Mouse (Mus musculus) macrophage (primary cell): ENCODE results near the gene Dock2. TPM values are rescaled to one million over a fixed set of nuclear protein-coding genes. Genes with fewer than 3 reads are reported as not detected.

Source experiments
- H3K27ac ChIP-seq: fragments of 350-480 bp; formaldehyde crosslinking; 2 replicates; pipeline ENCODE4 v1.9.0; 2021
- H3K36me3 ChIP-seq: fragments of 350-480 bp; formaldehyde crosslinking; 2 replicates; pipeline ENCODE4 v1.9.0; 2021; ENCODE audit errors: inconsistent target
- H3K4me3 ChIP-seq: fragments of 350-480 bp; formaldehyde crosslinking; 2 replicates; pipeline ENCODE4 v1.9.0; 2021; ENCODE audit errors: inconsistent target
- H3K79me2 ChIP-seq: fragments of 350-480 bp; formaldehyde crosslinking; 2 replicates; pipeline ENCODE4 v1.9.0; 2021; ENCODE audit errors: inconsistent target
- WGBS: methylation state at CpG from one replicate; pipeline ENCODE4 v1.1.7; 2026; ENCODE audit warnings: inconsistent platforms; ENCODE audit not compliant: missing documents; 5-methylcytosine and 5-hydroxymethylcytosine counted together
- polyA plus RNA-seq: library from polyadenylated mRNA; stranded (reverse); fragments of 250-400 nt; gene quantifications from 3 replicates; pipeline ENCODE4 v1.2.4, GENCODE M21; 2018; ENCODE audit warnings: inconsistent platforms

Gene Dock2
- polyA plus RNA-seq, 1 experiment from 2014 or later = 157 TPM

DNA sequence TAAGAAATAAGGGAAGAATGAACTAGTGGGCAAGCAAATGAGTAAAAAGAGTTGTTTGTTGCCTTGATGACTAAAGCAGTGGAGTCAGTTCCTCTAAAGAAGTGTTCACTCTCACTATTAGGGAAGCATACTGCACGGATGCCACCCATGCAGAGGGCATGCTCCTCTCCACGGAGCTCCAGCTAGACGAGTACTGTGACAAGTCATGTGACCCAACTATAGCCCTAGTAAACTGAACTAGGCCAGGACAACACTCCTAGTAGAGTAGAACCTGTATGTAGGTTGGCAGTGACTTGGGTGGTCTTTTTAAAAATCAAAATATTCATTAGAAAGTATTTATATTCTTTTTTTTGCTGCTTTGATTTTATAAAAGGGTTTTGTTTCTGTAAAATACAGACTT, 5.3 kb downstream of the Dock2 start:
- 0% methylated on average over 3 of the region's 3 CpGs for WGBS
- Histone ChIP-seq H3K27ac (peak overlapping the region; percentile 77), H3K4me3 (no peak overlapping the region), H3K79me2 (peaks cover 98% of the 10 kb centered on the region), H3K36me3 (no peaks in the 10 kb centered on the region)

DNA sequence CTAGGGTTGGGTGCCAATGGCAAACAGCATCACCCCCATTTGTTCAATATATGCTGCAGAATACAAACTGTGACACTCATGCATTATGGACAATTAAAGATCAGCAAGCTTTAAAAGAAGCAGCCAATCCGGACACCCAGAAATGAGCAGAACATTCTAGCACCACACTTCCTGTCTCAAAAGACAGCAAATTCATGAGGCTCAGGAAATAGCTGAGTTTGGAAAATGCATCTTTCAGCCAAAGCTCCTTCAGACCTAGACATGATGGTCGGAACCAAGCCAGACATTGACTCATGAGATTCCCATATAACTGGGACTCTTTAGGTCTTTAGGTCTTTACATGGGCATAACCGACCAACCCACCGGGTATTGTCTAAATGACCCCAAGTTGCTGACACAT, 6.2 kb downstream of the Dock2 start:
- WGBS = 89% methylated on average over 4 of the region's 4 CpGs
- no peak overlapping the region for H3K4me3 ChIP-seq
- H3K79me2 ChIP-seq = peaks cover 98% of the 10 kb centered on the region
- H3K36me3 ChIP-seq = no peaks in the 10 kb centered on the region
- peak overlapping the region; percentile 77 for H3K27ac ChIP-seq

DNA sequence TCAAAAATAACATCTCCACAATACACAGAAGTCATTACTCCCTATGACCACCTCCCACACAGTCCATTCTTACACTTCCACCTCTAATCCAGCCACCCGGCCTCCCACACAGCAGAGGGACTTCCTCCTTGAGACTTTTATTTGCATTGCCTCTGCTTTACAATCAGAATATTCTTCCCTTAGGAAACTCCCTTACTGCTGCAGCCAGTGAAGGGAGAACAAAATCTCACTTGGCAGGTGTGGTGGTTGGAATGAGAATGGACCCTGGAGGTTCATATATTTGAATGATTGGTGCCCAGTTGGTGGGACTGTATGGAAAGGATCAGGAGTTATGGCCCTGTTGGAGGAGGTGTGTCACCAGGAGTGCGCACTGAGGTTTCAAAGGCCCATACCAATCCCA, 7.6 kb downstream of the Dock2 start:
- peak overlapping the region; percentile 36 for H3K27ac ChIP-seq
- no peaks in the 10 kb centered on the region for H3K36me3 ChIP-seq
- 44% methylated on average over 2 of the region's 2 CpGs for WGBS
- H3K79me2 ChIP-seq = peaks cover 96% of the 10 kb centered on the region
- no peak overlapping the region for H3K4me3 ChIP-seq

DNA sequence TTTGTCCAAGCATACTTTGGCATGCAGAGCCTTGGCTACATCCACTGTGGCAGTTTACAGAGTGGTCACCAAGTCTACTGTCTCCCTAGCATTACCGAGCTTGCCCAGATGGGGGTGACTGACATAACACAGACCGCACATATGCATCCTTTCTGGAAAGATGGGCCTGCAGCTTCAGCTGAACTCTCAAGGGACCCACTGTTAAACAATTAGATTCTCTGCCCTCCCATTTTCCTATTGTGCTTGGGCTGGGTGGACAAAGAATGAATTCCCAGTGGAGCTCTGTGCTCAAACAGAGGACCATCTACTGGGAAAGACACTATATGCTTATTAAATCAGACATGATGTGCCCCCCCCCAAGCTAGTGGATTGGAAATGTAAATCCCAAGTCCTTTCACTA, 9.1 kb downstream of the Dock2 start:
- Histone ChIP-seq H3K4me3 (no peak overlapping the region), H3K36me3 (no peaks in the 10 kb centered on the region), H3K27ac (no peak overlapping the region), H3K79me2 (peaks cover 96% of the 10 kb centered on the region)
- WGBS = 73% methylated on average over 2 of the region's 2 CpGs

DNA sequence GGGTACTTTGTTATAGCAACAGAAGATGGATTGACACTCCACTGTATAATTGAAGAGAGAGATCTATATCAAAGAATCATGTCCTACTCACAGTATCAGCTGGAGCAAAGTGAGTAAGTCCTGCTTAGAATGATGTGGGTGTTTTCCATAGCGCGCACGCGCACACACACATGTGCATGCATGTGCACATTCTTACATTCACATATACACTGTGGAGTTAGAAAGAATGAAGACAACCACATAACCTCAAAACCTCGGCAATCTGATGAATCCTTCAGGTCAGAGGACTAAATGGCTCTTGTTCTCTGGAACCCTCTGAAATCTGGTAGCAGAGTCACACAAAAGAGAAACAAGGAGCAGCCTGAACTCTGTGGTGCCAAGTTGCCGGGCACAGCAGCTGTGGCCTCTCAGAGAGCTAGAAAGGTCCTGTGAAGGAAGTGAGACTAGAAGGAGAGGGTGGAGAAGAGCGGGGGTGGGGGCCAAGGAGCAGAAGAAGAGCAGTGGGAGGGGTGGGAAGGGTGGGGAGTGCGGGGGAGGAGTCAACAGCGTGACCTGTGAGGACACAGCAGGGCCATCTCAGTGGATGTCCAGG, 10.3 kb downstream of the Dock2 start:
- peaks cover 96% of the 10 kb centered on the region for H3K79me2 ChIP-seq
- WGBS = 51% methylated on average over 9 of the region's 9 CpGs
- H3K36me3 ChIP-seq = peaks cover 3% of the 10 kb centered on the region; the same call in 1 of the 2 replicates
- H3K4me3 ChIP-seq = no peak overlapping the region
- peak overlapping the region; percentile 92 for H3K27ac ChIP-seq

DNA sequence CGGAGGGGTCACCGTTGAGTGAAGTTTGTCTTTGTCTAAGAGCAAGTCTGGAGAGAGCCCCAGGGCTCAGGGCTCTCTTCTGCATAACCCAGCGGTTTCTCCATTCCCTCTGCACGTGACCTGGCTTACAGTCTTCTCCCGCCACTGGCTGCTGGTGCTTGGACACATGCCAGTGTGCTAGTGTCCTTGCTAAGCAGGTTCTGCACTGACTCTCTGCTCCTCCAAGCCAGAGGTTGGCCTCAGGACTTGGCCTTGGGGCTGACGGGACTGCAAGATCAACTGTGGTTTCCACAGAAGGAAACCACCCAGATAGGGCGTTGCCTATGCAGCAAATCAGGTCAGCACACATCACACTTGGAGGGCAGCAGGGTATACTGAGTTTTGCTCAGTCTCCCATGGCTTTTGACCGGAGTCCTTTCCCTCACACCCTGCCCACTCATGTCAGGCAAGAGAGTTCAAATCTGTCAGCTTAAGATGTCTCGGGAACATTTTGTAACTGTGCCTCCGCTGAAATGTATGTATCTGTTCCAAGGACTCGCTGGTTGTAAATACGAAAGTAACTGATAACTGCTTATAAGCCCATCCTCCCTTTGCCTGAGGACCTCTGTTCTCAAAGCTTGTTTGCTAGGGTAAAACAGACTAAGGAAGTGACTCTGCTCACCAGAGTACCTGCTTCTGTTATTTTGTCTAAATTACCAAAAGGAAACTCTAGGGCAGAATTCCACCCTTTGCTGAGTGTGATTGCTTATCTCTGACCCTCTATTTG, 12.3 kb downstream of the Dock2 start:
- 7% methylated on average over 12 of the region's 12 CpGs for WGBS
- peak overlapping the region; percentile 92 for H3K27ac ChIP-seq
- H3K36me3 ChIP-seq = peaks cover 4% of the 10 kb centered on the region; the same call in 1 of the 2 replicates
- H3K79me2 ChIP-seq = peaks cover 99% of the 10 kb centered on the region
- H3K4me3 ChIP-seq = no peak overlapping the region

DNA sequence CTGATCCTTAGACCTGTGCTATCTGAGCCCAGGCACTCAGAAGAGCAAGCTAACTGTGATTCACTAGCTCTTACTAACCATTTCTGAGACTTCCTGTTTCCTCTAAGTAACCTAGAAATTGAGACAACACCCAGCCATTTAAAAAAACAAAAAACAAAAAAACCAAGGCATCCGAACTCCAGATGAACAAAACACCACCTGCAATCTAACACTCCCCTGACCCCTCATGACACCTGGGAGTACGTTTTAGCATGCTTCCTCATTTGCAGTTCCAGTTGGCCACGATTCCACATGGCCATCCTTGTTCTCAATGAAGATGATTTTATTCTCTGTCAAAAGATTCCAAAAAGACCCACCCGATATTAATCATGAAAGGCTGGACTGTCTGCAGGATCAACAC, 13.0 kb downstream of the Dock2 start:
- Histone ChIP-seq H3K36me3 (peaks cover 4% of the 10 kb centered on the region; the same call in 1 of the 2 replicates), H3K4me3 (no peak overlapping the region), H3K27ac (peak overlapping the region; percentile 92), H3K79me2 (peaks cover 99% of the 10 kb centered on the region)
- WGBS = 7% methylated on average over 4 of the region's 4 CpGs

DNA sequence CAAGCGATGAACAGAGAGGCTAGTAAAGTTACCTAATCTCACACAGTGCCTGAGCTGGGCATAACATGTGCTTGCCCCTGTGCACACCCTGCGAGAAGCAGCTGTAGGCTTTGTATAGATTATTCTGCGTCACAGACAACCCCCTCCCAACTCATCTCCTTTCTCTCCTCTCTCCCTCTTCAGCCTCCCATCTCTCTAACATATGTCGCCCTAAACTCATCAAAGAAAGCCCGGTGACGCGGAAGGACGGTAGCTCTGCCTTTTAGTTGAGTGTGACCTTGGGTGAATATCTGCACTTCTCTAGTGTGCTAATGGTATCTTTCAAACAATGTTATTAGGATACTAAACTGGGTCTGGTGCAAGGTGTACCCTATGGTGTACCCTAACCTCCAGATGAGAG, 13.7 kb downstream of the Dock2 start:
- Histone ChIP-seq H3K27ac (peak overlapping the region; percentile 92), H3K4me3 (no peak overlapping the region), H3K36me3 (peaks cover 4% of the 10 kb centered on the region; the same call in 1 of the 2 replicates), H3K79me2 (peaks cover 99% of the 10 kb centered on the region)
- 97% methylated on average over 8 of the region's 8 CpGs for WGBS

DNA sequence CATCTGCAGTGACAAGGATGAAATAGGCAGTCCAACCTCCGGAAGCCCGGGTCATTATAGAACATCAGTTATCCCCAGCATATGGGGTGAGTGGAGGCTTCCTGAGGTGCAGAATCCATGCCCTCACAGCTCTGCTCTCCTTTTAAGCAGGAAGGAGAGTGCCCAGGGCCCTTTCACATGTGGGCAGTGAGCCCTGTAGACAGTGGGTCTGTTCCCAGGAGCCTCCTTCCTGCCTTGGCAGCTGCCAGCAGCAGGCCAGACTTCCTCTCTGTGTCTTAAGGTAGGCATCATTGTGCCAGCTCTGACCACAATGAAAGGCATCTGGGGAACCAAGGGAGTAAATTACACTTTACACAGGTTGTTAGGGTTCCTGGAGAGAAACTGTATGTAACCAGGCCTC, 14.3 kb downstream of the Dock2 start:
- peaks cover 4% of the 10 kb centered on the region; the same call in 1 of the 2 replicates for H3K36me3 ChIP-seq
- 43% methylated on average over 2 of the region's 2 CpGs for WGBS

DNA sequence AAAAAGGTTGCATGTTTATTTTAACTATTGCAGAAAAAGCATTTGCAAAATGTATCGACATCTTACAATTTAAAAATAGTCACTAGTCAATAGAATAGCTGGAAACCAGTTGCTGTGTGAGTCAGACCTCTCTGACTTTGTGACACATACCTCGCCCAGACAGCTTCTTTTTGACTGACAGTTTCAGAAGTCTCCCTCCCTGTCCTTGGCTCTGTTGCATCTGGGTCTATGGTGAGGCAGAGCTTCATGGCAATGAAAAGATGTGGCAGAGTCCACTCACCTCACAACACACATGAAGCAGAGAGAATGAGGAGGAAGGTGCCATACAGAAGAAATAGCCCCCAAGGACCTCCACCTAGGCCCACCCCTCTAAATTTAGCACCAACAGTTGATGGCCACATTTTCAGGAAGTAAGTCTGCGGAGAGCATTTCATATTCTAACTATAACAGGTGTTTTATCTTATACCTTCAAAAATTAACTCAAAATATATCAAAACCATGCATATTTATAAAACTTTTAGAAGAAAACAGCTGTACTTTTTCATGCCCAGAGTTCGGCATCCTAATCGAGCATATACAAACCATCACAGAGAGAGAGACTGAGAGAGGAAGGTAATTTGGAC, 19.8 kb downstream of the Dock2 start:
- 44% methylated on average over 5 of the region's 5 CpGs for WGBS
- Histone ChIP-seq H3K36me3 (peaks cover 12% of the 10 kb centered on the region; the same call in 1 of the 2 replicates), H3K27ac (no peak overlapping the region), H3K4me3 (no peak overlapping the region), H3K79me2 (peaks cover 100% of the 10 kb centered on the region)

More for the DNA sequence above, 14.3 kb downstream of the Dock2 start:
- peak overlapping the region; percentile 12; the same call in 1 of the 2 replicates for H3K27ac ChIP-seq
- H3K4me3 ChIP-seq = no peak overlapping the region
- H3K79me2 ChIP-seq = peaks cover 99% of the 10 kb centered on the region

DNA sequence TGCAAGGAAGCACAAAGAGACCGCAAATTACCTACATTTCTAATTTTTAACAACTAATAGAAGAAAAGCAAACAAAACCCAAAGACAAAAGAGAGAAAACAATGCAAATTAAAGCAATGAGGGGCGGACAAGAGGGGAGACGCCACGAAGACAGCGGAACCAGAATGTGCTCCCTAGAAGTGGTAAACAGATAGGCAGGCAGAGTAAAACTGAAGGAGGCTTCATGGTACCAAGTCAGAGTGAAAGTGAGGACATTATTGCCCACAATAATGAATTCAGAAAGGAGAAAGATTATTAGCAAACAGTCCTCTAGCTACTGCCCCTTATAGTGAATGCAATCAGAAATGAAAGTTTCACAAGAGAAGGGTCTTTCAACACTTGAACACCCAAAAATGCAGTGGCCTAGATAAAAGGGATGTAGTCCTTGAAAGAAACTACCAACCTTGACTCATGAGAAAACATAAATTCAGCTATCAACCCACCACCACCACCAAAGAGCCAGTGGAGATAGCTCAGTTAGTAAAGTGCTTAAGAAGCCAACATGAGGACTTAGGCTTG, 21.0 kb downstream of the Dock2 start:
- no peak overlapping the region for H3K4me3 ChIP-seq
- WGBS = 87% methylated on average over 5 of the region's 5 CpGs
- no peak overlapping the region for H3K27ac ChIP-seq
- H3K79me2 ChIP-seq = peaks cover 100% of the 10 kb centered on the region
- peaks cover 12% of the 10 kb centered on the region; the same call in 1 of the 2 replicates for H3K36me3 ChIP-seq

DNA sequence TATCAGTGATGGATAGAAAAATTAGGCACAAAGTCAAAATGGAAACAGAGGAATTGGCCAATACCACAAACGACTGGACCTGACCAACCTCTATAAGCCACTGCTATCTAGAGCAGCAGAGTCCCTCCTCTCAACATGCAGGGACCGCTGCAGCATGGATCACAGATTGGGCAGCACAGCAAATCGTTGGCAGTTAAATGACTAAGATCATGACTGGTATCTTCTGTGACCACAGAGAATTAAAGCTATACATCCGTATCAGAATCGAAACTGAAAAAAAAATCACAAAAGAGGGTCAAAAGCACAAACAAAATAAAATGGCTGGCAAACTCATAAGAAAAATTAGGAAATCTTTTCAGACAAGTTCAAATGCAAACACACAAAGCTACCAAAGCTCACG, 21.6 kb downstream of the Dock2 start:
- H3K4me3 ChIP-seq = no peak overlapping the region
- no peak overlapping the region for H3K27ac ChIP-seq
- WGBS = 51% methylated on average over 6 of the region's 6 CpGs
- peaks cover 13% of the 10 kb centered on the region; the same call in 1 of the 2 replicates for H3K36me3 ChIP-seq
- H3K79me2 ChIP-seq = peaks cover 100% of the 10 kb centered on the region

DNA sequence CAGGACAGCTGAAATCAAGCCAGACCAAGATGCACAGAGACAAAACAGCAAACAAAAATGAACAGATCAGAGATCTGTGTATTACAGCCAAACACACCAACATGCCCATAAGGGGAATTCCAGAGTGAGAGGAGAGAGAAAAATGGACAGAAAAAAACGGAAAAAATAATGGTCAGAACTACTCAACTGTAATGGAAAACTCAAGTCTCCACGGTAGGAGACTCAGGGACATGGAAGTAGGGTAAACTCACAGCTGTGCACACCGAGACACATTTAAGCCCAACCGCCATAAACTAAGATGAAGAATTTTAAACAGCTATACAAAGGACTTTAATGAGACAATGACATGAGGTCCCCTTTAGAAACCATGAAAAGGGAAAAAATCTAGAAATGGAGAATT, 24.1 kb downstream of the Dock2 start:
- H3K4me3 ChIP-seq = no peak overlapping the region
- peaks cover 38% of the 10 kb centered on the region; the same call in 1 of the 2 replicates for H3K36me3 ChIP-seq
- WGBS = 92% methylated on average over 4 of the region's 4 CpGs
- peaks cover 100% of the 10 kb centered on the region for H3K79me2 ChIP-seq
- no peak overlapping the region for H3K27ac ChIP-seq

DNA sequence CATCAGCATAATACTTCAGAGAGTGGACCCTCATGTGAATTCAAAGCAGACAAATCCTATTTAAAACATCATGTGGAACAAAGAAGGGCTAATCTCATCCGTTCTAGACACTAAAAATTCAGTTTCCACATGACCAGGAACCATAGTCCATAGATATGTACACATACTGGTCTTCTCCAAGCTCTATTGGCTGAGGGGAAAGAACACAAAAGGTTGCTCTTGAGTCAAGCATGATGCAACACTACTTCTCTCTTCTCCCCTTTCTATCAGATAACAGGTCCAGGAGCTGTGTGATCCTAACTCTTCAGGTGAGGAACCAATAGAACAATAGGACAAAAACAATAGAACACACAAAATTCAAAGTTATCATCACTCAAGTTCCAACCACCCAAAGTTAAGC, 42.6 kb downstream of the Dock2 start:
- Histone ChIP-seq H3K27ac (no peak overlapping the region), H3K36me3 (no peaks in the 10 kb centered on the region), H3K79me2 (peaks cover 99% of the 10 kb centered on the region), H3K4me3 (no peak overlapping the region)
- WGBS = 81% methylated on average over 1 of the region's 1 CpGs

DNA sequence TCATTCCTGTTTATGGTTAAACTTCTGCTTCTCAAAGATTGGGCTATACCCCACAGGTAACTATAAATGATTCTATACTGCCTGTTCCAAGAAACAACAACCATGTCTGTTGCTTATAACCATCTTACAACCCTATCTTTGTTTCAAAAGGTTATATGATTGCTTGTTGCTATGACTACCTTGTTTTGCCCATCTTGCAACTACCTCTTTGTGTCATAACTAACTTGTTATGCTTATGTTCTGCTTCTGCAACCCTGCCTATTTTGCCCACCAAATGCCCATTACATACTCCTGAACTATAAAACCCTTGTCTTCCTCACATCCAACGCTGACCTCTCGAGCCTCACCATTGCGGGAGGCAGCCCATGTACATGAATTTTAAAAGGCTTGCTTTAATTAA, 43.9 kb downstream of the Dock2 start:
- H3K36me3 ChIP-seq = no peaks in the 10 kb centered on the region
- peaks cover 99% of the 10 kb centered on the region for H3K79me2 ChIP-seq
- H3K27ac ChIP-seq = no peak overlapping the region
- WGBS = 94% methylated on average over 3 of the region's 3 CpGs
- H3K4me3 ChIP-seq = no peak overlapping the region
